Mouse (Mus musculus): ENCODE measurements around the gene Prorsd1.

GRCm38 (mm10) chr11:29525988-29526794, 11.4 kb upstream of the Prorsd1 start, which contains the start of gene Mtif2:
- TF ChIP-seq CTCF (IDR thresholded peaks at IDR 0.05; ENCODE audit: extremely low read depth, insufficient read length, insufficient replicate concordance, low read depth, low read length) (no peak), POLR2A (IDR thresholded peaks at IDR 0.05; ENCODE audit: low read depth, low read length) (peak; percentile 79)
